Mouse (Mus musculus) liver, postnatal 0 days (tissue): ENCODE results near the gene Hba-a1. TPM values are rescaled to one million over a fixed set of nuclear protein-coding genes. Genes with fewer than 3 reads are reported as not detected.
"Not testable (repeated sequence)": the region's sequence is repeated elsewhere in the genome, so short reads cannot be mapped to it uniquely, and the experiment has no call there.

ENCODE experiments used
- ATAC-seq: fragments of 200-750 bp; cut with Nextera tagmentation; 2 replicates; pipeline ENCODE4 v1.8.0; 2017; ENCODE audit warnings: mild to moderate bottlenecking, moderate library complexity
- DNase-seq: peaks from one replicate; pipeline ENCODE4 v3.0.0-alpha.2; 2016
- H3K27ac ChIP-seq: fragments of 300-500 bp; sonication (generic); 2 replicates; pipeline ENCODE4 v1.5.1; 2014; ENCODE audit warnings: antibody characterized with exemption, moderate library complexity, mild to moderate bottlenecking, low read depth
- H3K27me3 ChIP-seq: fragments of 300-500 bp; sonication (generic); 2 replicates; pipeline ENCODE4 v1.6.1; 2014; ENCODE audit warnings: low read length, control low read depth, mixed read lengths; ENCODE audit not compliant: insufficient read depth
- H3K36me3 ChIP-seq: fragments of 300-500 bp; sonication (generic); replicated peaks from 2 replicates; pipeline ENCODE4 v1.6.1; 2014; ENCODE audit warnings: mild to moderate bottlenecking, control low read depth, low read length, moderate library complexity, mixed read lengths; ENCODE audit not compliant: insufficient read depth
- H3K4me1 ChIP-seq: fragments of 300-500 bp; sonication (generic); 2 replicates; pipeline ENCODE4 v1.6.1; 2014; ENCODE audit warnings: antibody characterized with exemption, mild to moderate bottlenecking, control low read depth; ENCODE audit not compliant: insufficient read depth
- H3K4me2 ChIP-seq: fragments of 300-500 bp; sonication (generic); 2 replicates; pipeline ENCODE4 v1.6.1; 2014; ENCODE audit warnings: low read depth, mild to moderate bottlenecking, low read length, moderate library complexity, mixed read lengths
- H3K4me3 ChIP-seq: fragments of 300-500 bp; sonication (generic); 2 replicates; pipeline ENCODE4 v1.5.1; 2014; ENCODE audit warnings: low read depth, low read length
- H3K9ac ChIP-seq: fragments of 300-500 bp; sonication (generic); replicated peaks from 2 replicates; pipeline ENCODE4 v1.6.1; 2014; ENCODE audit warnings: mild to moderate bottlenecking, moderate library complexity
- H3K9me3 ChIP-seq: fragments of 300-500 bp; sonication (generic); 2 replicates; pipeline ENCODE4 v1.6.1; 2016; ENCODE audit warnings: mild to moderate bottlenecking, control low read depth, low read length, mixed read lengths
- CTCF ChIP-seq: sonication (generic); IDR thresholded peaks from 2 replicates; pipeline ENCODE4 v1.5.1; 2016; ENCODE audit warnings: antibody characterized with exemption, low read depth
- EP300 ChIP-seq: IDR thresholded peaks from 2 replicates; pipeline ENCODE4 v1.6.1; 2016; ENCODE audit warnings: antibody characterized with exemption, low read depth, mild to moderate bottlenecking
- WGBS: fragments of 180-500 bp; shearing (Covaris S2); extraction: QIAGEN DNeasy Blood & Tissue Kit; methylation state at CpG from one replicate; pipeline ENCODE4 v1.1.7; 2014; ENCODE audit not compliant: insufficient replicate concordance; 5-methylcytosine and 5-hydroxymethylcytosine counted together
- polyA plus RNA-seq: library from polyadenylated mRNA; unstranded; fragments of >200 nt; fragmentation: Nextera tagmentation; extraction: Ambion mirVana; gene quantifications from 2 replicates; pipeline ENCODE4 v1.2.1, GENCODE M21; 2015

Hba-a1 gene
- polyA plus RNA-seq, 1 experiment from 2014 or later: 32,136 TPM

DNA sequence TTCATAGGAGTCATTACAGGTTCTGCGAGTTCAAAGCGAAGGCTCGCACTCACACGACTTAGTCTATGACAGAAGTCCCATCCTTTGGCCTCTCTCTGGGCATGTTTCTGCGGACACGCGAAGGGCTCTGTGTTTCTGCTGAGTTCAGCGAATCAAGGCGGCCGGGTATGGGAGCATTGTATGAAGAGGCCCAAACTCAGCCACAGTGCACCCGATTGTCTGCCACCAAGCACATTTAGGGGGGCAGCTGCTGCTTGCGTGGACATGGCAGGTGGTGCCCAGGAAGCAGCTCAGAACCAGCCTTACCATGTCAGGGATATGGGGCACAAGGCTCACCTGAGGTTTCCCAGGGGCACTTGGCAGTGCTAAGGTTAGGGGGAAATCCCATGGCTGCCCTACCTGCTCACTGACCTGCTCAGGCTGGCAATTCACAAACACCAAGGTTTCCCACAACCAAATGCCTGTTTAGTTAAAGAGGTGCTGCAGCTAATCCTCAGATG is 4.8 kb upstream of the Hba-a1 start:
- H3K27ac ChIP-seq: no peak overlapping the region
- no peaks in the 10 kb centered on the region for H3K36me3 ChIP-seq
- no peak overlapping the region for H3K4me3 ChIP-seq
- peaks cover 19% of the 10 kb centered on the region; the same call in 1 of the 2 replicates for H3K27me3 ChIP-seq
- no peak for TF ChIP-seq CTCF
- no peak for TF ChIP-seq EP300
- 79% methylated on average over 12 of the region's 12 CpGs for WGBS
- peaks cover 18% of the 10 kb centered on the region for H3K4me1 ChIP-seq
- H3K9ac ChIP-seq: no peak overlapping the region
- DNase-seq (no peak), ATAC-seq (no peak)
- no peak overlapping the region for H3K4me2 ChIP-seq
- no peaks in the 10 kb centered on the region for H3K9me3 ChIP-seq

GRCm38 (mm10) chr11:32280646-32281045 is 2.7 kb upstream of the Hba-a1 start:
- Histone ChIP-seq H3K4me1 (peaks cover 18% of the 10 kb centered on the region), H3K36me3 (no peaks in the 10 kb centered on the region), H3K9ac (peak overlapping the region; percentile 62; the same call in 1 of the 2 replicates), H3K4me3 (no peak overlapping the region), H3K27me3 (peaks cover 19% of the 10 kb centered on the region; the same call in 1 of the 2 replicates), H3K27ac (peak overlapping the region; percentile 96), H3K4me2 (peak overlapping the region; percentile 56), H3K9me3 (no peaks in the 10 kb centered on the region)
- WGBS: 52% methylated on average over 2 of the region's 2 CpGs
- no peak for TF ChIP-seq EP300
- TF ChIP-seq CTCF: no peak
- no peak for ATAC-seq
- no peak for DNase-seq

- DNase-seq (no peak), ATAC-seq (no peak)
- Histone ChIP-seq H3K27ac (peak overlapping the region; percentile 96), H3K27me3 (peaks cover 19% of the 10 kb centered on the region; the same call in 1 of the 2 replicates), H3K4me2 (peak overlapping the region; percentile 56), H3K4me1 (peaks cover 18% of the 10 kb centered on the region), H3K9me3 (no peaks in the 10 kb centered on the region), H3K9ac (peak overlapping the region; percentile 62), H3K4me3 (no peak overlapping the region), H3K36me3 (no peaks in the 10 kb centered on the region)
- WGBS: 48% methylated on average over 1 of the region's 1 CpGs
- TF ChIP-seq CTCF (no peak), EP300 (0 out of 2 replicates have a peak, but pooled peaks have one; percentile 5)
Measured at GRCm38 (mm10) chr11:32281416-32282144, 1.7 kb upstream of the Hba-a1 start.

DNA sequence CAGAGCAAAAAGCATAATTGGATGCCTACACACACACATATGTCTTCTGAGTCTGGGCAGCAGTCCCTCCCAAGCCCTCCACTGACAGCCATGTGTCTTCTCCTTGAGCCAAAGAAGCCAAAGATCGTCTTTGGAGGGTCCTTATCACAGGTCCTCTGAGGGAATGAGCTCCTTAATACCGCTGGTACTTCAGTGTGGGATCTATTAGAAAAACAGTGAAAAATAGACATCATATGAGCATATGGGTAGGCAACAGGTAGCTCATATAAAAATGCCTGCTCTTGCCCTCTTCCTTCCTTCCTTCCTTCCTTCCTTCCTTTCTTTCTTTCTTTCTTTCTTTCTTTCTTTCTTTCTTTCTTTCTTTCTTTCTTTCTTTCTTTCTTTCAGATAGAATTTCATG is 1.3 kb downstream of the Hba-a1 start:
- Histone ChIP-seq H3K4me2 (peak overlapping the region; percentile 23; the same call in 1 of the 2 replicates), H3K4me3 (peak overlapping the region; percentile 32), H3K27ac (peak overlapping the region; percentile 85), H3K4me1 (peaks cover 18% of the 10 kb centered on the region), H3K9ac (peak overlapping the region; percentile 58)
- H3K9me3 ChIP-seq, DNase-seq, H3K27me3 ChIP-seq, H3K36me3 ChIP-seq: not testable (repeated sequence)
- ATAC-seq: 0 out of 2 replicates have a peak, but pooled peaks have one; percentile 2
- 37% methylated on average over 2 of the region's 2 CpGs for WGBS

GRCm38 (mm10) chr11:32285031-32285775 is 1.9 kb downstream of the Hba-a1 start:
- Histone ChIP-seq H3K27me3 (0 out of 2 replicates have a peak, but pooled peaks cover 3% of the 10 kb centered on the region), H3K4me1 (peaks cover 15% of the 10 kb centered on the region), H3K27ac (peak overlapping the region; percentile 85), H3K4me3 (peak overlapping the region; percentile 25), H3K36me3 (no peaks in the 10 kb centered on the region), H3K9ac (peak overlapping the region; percentile 50), H3K4me2 (peak overlapping the region; percentile 13; the same call in 1 of the 2 replicates), H3K9me3 (no peaks in the 10 kb centered on the region)
- DNase-seq (peak; percentile 52), ATAC-seq (peak; percentile 56)
- TF ChIP-seq EP300 (peak; percentile 31), CTCF (no peak)
- 58% methylated on average over 7 of the region's 7 CpGs for WGBS

GRCm38 (mm10) chr11:32285887-32286286 is 2.6 kb downstream of the Hba-a1 start:
- Histone ChIP-seq H3K27ac (peak overlapping the region; percentile 85), H3K4me1 (peaks cover 11% of the 10 kb centered on the region)
- not testable (repeated sequence) for DNase-seq, H3K4me3 ChIP-seq, H3K4me2 ChIP-seq, H3K9me3 ChIP-seq, H3K36me3 ChIP-seq, H3K27me3 ChIP-seq, H3K9ac ChIP-seq
- TF ChIP-seq CTCF: peak; percentile 41
- peak; percentile 15 for ATAC-seq
